Mouse (Mus musculus) heart, postnatal 0 days (tissue): ENCODE data around the gene Abhd6.

Experiments used
- CTCF ChIP-seq: IDR thresholded peaks from 2 replicates; pipeline ENCODE4 v1.5.1; 2016; ENCODE audit warnings: antibody characterized with exemption, control low read depth, low read depth
- EP300 ChIP-seq: IDR thresholded peaks from 2 replicates; pipeline ENCODE4 v1.6.1; 2016; ENCODE audit warnings: antibody characterized with exemption, low read depth

DNA sequence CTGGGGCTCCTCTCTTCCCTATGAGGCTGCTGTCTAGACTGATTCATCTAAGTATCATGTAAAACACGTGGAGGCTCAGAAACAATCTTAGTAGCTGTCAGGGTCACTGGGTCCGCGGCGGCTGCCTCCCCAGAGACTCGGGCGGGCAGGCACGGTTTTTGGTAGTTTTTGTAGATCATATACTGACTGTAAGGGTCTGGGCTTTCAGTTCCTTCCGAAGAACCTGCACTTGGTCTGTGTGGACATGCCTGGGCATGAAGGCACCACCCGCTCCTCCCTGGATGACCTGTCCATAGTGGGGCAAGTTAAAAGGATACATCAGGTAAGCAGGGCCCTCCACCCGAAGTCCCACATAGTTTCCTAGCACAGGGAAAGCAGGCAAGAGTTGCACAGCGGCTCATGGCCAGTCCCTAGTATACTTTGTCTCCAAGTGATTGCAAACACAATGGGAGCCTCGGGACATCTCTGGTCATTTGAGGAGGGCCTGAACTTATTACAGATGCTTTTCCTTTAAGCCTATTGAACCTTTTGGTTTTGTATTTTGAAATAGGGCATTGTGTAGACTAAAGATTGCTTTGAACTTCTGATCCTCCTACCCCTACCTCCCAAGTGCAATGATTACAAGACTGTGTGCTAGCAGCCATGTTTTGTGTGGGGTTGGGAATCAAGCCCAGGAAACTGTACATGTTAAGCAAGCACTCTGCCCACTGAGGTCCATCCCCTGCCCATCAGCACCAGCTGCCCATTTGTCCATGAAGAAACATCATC, 38.4 kb downstream of the Abhd6 start:
- TF ChIP-seq EP300 = no peak
- TF ChIP-seq CTCF = no peak
